Mouse (Mus musculus) liver, adult 2 months (tissue): ENCODE measurements at regions not wholly inside any gene's neighbourhood (a gene's known extent, or its start where the extent isn't known, plus 50 kb on each side); places are given as distances from the start of the nearest gene placed in this dataset.
A peak's percentile ranks its signal among the peaks of the same experiment; 100 is the strongest.

Experiments used
- DNase-seq: peaks from one replicate; pipeline ENCODE4 v3.0.0-alpha.2; 2011; ENCODE audit warnings: low read depth, low spot score; ENCODE audit errors: extremely low read depth
- H3K27ac ChIP-seq: fragments of 200-500 bp; replicated peaks from 2 replicates; pipeline ENCODE4 v1.5.1; 2012; ENCODE audit warnings: low read depth, mild to moderate bottlenecking, control low read depth, inconsistent platforms, low read length; ENCODE audit not compliant: insufficient read depth
- H3K27me3 ChIP-seq: fragments of 200-500 bp; 2 replicates; pipeline ENCODE4 v1.6.1; 2012; ENCODE audit warnings: mild to moderate bottlenecking, moderate library complexity, low read length, inconsistent platforms; ENCODE audit not compliant: control insufficient read depth, insufficient read depth
- H3K36me3 ChIP-seq: fragments of 200-500 bp; 2 replicates; pipeline ENCODE4 v1.6.1; 2012; ENCODE audit warnings: low read length, inconsistent platforms; ENCODE audit not compliant: control insufficient read depth, insufficient read depth
- H3K4me1 ChIP-seq: fragments of 200-500 bp; 2 replicates; pipeline ENCODE4 v1.6.1; 2011; ENCODE audit warnings: low read length; ENCODE audit not compliant: control insufficient read depth, insufficient read depth
- H3K4me3 ChIP-seq: fragments of 200-500 bp; 2 replicates; pipeline ENCODE4 v1.5.1; 2011; ENCODE audit warnings: low read depth, mild to moderate bottlenecking, control low read depth, low read length, moderate library complexity; ENCODE audit not compliant: insufficient read depth
- H3K79me2 ChIP-seq: fragments of 200-500 bp; 2 replicates; pipeline ENCODE4 v1.6.1; 2012; ENCODE audit warnings: inconsistent platforms, mild to moderate bottlenecking, low read length, moderate library complexity; ENCODE audit not compliant: control insufficient read depth, insufficient read depth
- H3K9ac ChIP-seq: fragments of 200-500 bp; 2 replicates; pipeline ENCODE4 v1.6.1; 2012; ENCODE audit warnings: low read depth, mild to moderate bottlenecking, control low read depth, inconsistent platforms, low read length
- CTCF ChIP-seq: fragments of 200-500 bp; IDR thresholded peaks from 2 replicates; pipeline ENCODE4 v1.5.1; 2011; ENCODE audit warnings: low read depth, low read length, control low read depth
- POLR2A ChIP-seq: fragments of 200-500 bp; IDR thresholded peaks from 2 replicates; pipeline ENCODE4 v1.6.1; 2011; ENCODE audit warnings: low read length, control low read depth; ENCODE audit not compliant: insufficient read depth; ENCODE audit errors: extremely low read depth
- WGBS: fragments of 180-500 bp; shearing (Covaris S2); methylation state at CpG from one replicate; pipeline ENCODE4 v1.1.7; 2018; 5-methylcytosine and 5-hydroxymethylcytosine counted together

- H3K9ac ChIP-seq, result no peak overlapping the region
- H3K27me3 ChIP-seq, result no peaks in the 10 kb centered on the region; the same call in 1 of the 2 replicates
- TF ChIP-seq CTCF (no peak), POLR2A (no peak)
- DNase-seq, result no peak
- H3K4me1 ChIP-seq, result no peaks in the 10 kb centered on the region; the same call in 1 of the 2 replicates
- no peak overlapping the region for H3K4me3 ChIP-seq
- 73% methylated on average over 12 of the region's 12 CpGs for WGBS
- no peak overlapping the region for H3K27ac ChIP-seq
- H3K36me3 ChIP-seq, result no peaks in the 10 kb centered on the region
- H3K79me2 ChIP-seq, result no peaks in the 10 kb centered on the region
These were observed 364.9 kb downstream of the Vrk1 start for GRCm38 (mm10) chr12:106374840-106375375.

DNA sequence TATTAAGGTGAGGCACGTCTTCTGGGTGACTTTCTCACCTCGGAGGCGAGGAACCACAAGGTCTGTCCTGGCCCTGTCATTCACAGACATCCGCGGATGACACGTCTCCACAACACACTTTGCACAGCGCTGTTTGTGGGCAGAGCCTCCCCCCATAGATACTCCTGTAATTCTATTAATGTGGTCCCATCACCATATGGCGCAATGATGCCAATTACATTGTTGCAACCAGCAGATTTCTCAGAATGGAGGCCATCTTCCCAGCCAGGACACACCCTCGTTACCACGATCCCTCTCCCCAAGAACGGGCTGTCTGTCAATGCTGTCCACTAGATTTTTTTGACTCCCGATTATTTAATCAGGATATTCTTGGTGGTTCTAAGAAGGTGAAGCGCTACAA, 365.9 kb downstream of the Vrk1 start:
- WGBS, result 88% methylated on average over 13 of the region's 13 CpGs
- Histone ChIP-seq H3K36me3 (no peaks in the 10 kb centered on the region), H3K27me3 (no peaks in the 10 kb centered on the region; the same call in 1 of the 2 replicates), H3K4me1 (no peaks in the 10 kb centered on the region; the same call in 1 of the 2 replicates), H3K4me3 (no peak overlapping the region), H3K79me2 (no peaks in the 10 kb centered on the region), H3K27ac (no peak overlapping the region), H3K9ac (no peak overlapping the region)
- DNase-seq, result no peak
- no peak for TF ChIP-seq POLR2A
- no peak for TF ChIP-seq CTCF

DNA sequence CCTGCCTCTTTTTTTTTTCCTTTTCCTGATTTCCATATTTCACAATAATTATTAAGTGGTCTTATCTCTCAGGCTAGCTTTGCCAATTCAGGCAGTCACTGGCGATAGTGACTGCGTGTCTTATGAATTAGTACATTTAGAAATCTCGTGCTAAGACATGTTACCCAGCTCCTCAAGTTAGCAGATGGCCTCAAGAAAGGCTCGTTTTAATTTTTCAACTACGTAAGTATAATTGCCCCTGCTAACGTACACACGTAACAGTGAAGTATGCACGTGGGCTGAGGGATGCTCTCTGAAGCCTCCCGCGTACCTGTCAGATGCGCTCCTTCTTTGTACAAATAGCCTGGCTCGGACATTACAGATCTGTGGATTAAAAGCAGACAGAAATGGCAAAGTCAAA, 366.8 kb downstream of the Vrk1 start:
- no peak overlapping the region for H3K9ac ChIP-seq
- no peaks in the 10 kb centered on the region; the same call in 1 of the 2 replicates for H3K4me1 ChIP-seq
- DNase-seq, result no peak
- WGBS, result 86% methylated on average over 12 of the region's 12 CpGs
- H3K27me3 ChIP-seq, result no peaks in the 10 kb centered on the region; the same call in 1 of the 2 replicates
- no peaks in the 10 kb centered on the region for H3K36me3 ChIP-seq
- no peak overlapping the region for H3K27ac ChIP-seq
- H3K4me3 ChIP-seq, result no peak overlapping the region
- TF ChIP-seq CTCF (no peak), POLR2A (no peak)
- no peaks in the 10 kb centered on the region for H3K79me2 ChIP-seq

- no peak overlapping the region for H3K4me3 ChIP-seq
- H3K36me3 ChIP-seq, result no peaks in the 10 kb centered on the region
- H3K4me1 ChIP-seq, result no peaks in the 10 kb centered on the region; the same call in 1 of the 2 replicates
- no peak overlapping the region for H3K27ac ChIP-seq
- no peaks in the 10 kb centered on the region; the same call in 1 of the 2 replicates for H3K27me3 ChIP-seq
- no peaks in the 10 kb centered on the region for H3K79me2 ChIP-seq
- no peak overlapping the region for H3K9ac ChIP-seq
- no peak for DNase-seq
- WGBS, result 96% methylated on average over 1 of the region's 1 CpGs
- no peak for TF ChIP-seq CTCF
- no peak for TF ChIP-seq POLR2A
These were observed 367.3 kb downstream of the Vrk1 start for GRCm38 (mm10) chr12:106377281-106377680.

- Histone ChIP-seq H3K27me3 (no peaks in the 10 kb centered on the region; the same call in 1 of the 2 replicates), H3K79me2 (no peaks in the 10 kb centered on the region), H3K9ac (no peak overlapping the region), H3K4me3 (no peak overlapping the region), H3K27ac (no peak overlapping the region), H3K36me3 (no peaks in the 10 kb centered on the region), H3K4me1 (no peaks in the 10 kb centered on the region; the same call in 1 of the 2 replicates)
- WGBS, result 72% methylated on average over 5 of the region's 5 CpGs
- DNase-seq, result no peak
- TF ChIP-seq POLR2A, result no peak
- no peak for TF ChIP-seq CTCF
These were observed 367.7 kb downstream of the Vrk1 start for GRCm38 (mm10) chr12:106377761-106378160.

- no peaks in the 10 kb centered on the region for H3K36me3 ChIP-seq
- DNase-seq, result peak; percentile 25
- TF ChIP-seq CTCF (no peak), POLR2A (no peak)
- no peaks in the 10 kb centered on the region; the same call in 1 of the 2 replicates for H3K4me1 ChIP-seq
- no peaks in the 10 kb centered on the region; the same call in 1 of the 2 replicates for H3K27me3 ChIP-seq
- H3K79me2 ChIP-seq, result no peaks in the 10 kb centered on the region
- no peak overlapping the region for H3K9ac ChIP-seq
- H3K27ac ChIP-seq, result no peak overlapping the region
- WGBS, result 32% methylated on average over 19 of the region's 19 CpGs
- H3K4me3 ChIP-seq, result no peak overlapping the region
These were observed 368.5 kb downstream of the Vrk1 start for GRCm38 (mm10) chr12:106378303-106379075.
